Mouse (Mus musculus) cerebellum, postnatal 4 days (tissue): Measurements from ENCODE around the gene a.

Source experiments
- DNase-seq, 2 experiments: peaks; one replicate each; pipeline ENCODE4 v3.0.0; 2022; ENCODE audit warnings: low spot score in 2 of 2, mixed read lengths in 1 of 2

The a gene

GRCm38 (mm10) chr2:155098720-155099380 is 307.6 kb downstream of the a start:
- no peak for DNase-seq

GRCm38 (mm10) chr2:155099421-155099820 is 308.2 kb downstream of the a start:
- DNase-seq, result no peak

DNA sequence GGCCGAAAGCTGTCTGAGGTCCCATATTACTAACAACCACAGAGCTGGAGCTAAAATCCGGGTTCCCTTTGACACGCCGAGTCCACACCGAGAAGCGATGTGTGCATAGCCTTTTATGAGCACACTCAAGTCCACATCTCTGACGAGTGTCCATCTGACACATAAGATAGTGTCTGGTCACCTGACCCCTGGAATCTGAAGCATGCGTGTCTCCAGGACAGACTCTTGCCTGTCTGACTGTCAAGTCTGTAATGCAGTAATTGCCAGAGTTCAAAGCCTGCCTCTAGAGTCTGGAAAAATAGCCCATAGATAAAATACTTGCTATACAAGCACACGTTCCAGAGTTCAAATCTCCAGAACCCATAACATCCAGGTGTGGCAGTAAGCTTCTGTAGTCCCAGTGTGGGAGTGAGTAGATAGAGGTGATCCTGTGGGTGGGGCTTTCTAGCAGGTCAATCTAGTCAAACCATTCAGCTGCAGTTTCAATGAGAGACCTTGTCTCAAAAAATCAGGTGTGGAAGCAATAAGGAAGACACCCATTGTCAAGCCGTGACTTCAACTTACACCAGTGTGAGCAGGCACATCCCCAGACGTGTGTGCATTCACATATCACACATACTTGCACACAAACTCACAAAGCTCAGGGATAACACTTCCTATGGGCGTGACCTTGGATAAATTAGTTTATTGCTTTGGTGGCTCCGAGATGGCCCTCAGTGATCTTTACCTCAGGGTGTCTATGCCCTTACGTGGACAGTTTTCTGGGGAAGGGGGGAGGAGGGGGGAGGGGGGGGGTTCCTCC is 309.0 kb downstream of the a start:
- DNase-seq, result no peak
